Mouse (Mus musculus) adrenal gland, adult 18-20 months (tissue): ENCODE measurements around the gene 4930486L24Rik. TPM values are rescaled to one million over a fixed set of nuclear protein-coding genes. Genes with fewer than 3 reads are reported as not detected.
A peak's percentile ranks its signal among the peaks of the same experiment; 100 is the strongest.
"Not testable (repeated sequence)": the region's sequence is repeated elsewhere in the genome, so short reads cannot be mapped to it uniquely, and the experiment has no call there.

Experiments
- DNase-seq, 2 experiments: peaks; one replicate each; pipeline ENCODE4 v3.0.0; 2021 to 2022; ENCODE audit warnings: low spot score in 2 of 2
- long read RNA-seq, 2 experiments: library from polyadenylated mRNA; stranded (forward); transcript quantifications; one replicate each; pipeline ENCODE4 v2.0.0; 2021
- total RNA-seq, 2 experiments: library from RNA; stranded (reverse); gene quantifications; 1 replicate in 1 of 2; 2 replicates in 1 of 2; pipeline ENCODE4 v1.2.3; 2021

Gene 4930486L24Rik
- 10 to 100 TPM in 1 of 2 experiments, under 1 TPM in 1; 0.77 to 49.1 TPM for total RNA-seq
- long read RNA-seq, experiment 1, result 0 reads
- long read RNA-seq, experiment 2, transcript 4930486L24Rik-201 (8 exons, 1,432 nt), result major isoform, 19 of 19 reads
- long read RNA-seq, experiment 2, partial matches to known transcripts, result 0 of 19 reads
- long read RNA-seq, experiment 2, other reads (novel, unspliced or antisense), result 0 of 19 reads

- DNase-seq, result peak in 1 of 2 experiments; percentile 17
Measured at GRCm38 (mm10) chr13:60864281-60864680, at the start of gene 4930486L24Rik. Gene 4930486L24Rik, minus strand, starts transcription at chr13:60864475.

- DNase-seq, result not testable (repeated sequence)
Measured at GRCm38 (mm10) chr13:60904780-60905179, 40.5 kb upstream of the 4930486L24Rik start, which contains the start of gene Tpbpb. Gene Tpbpb, minus strand, starts transcription at chr13:60904880.

GRCm38 (mm10) chr13:60897328-60897727, 33.1 kb upstream of the 4930486L24Rik start, which contains the start of gene Ctla2b:
Gene Ctla2b, minus strand, starts transcription at chr13:60897447.
- peak in 1 of 2 experiments; percentile 34 for DNase-seq

GRCm38 (mm10) chr13:60896794-60897193, 32.5 kb upstream of the 4930486L24Rik start, which contains the start of gene Gm49392:
Gene Gm49392, minus strand, starts transcription at chr13:60896894.
- DNase-seq, result not testable (repeated sequence)

- no peak for DNase-seq
Measured at GRCm38 (mm10) chr13:60895406-60896160, 31.3 kb upstream of the 4930486L24Rik start.

- no peak for DNase-seq
Measured at GRCm38 (mm10) chr13:60892301-60892700, 28.0 kb upstream of the 4930486L24Rik start.

- no peak for DNase-seq
Measured at GRCm38 (mm10) chr13:60848241-60849120, 15.8 kb downstream of the 4930486L24Rik start.

- DNase-seq, result no peak
Measured at GRCm38 (mm10) chr13:60843153-60843552, 21.1 kb downstream of the 4930486L24Rik start.

GRCm38 (mm10) chr13:60842703-60843102, 21.6 kb downstream of the 4930486L24Rik start:
- DNase-seq, result no peak

GRCm38 (mm10) chr13:60839353-60839902, 24.8 kb downstream of the 4930486L24Rik start:
- DNase-seq, result no peak

- no peak for DNase-seq
Measured at GRCm38 (mm10) chr13:60826052-60826451, 38.2 kb downstream of the 4930486L24Rik start.

- DNase-seq, result no peak
Measured at GRCm38 (mm10) chr13:60820486-60821175, 43.6 kb downstream of the 4930486L24Rik start.

GRCm38 (mm10) chr13:60819469-60819868, 44.8 kb downstream of the 4930486L24Rik start:
- peak; percentile 17 to 42 for DNase-seq

GRCm38 (mm10) chr13:60813722-60814121, 50.6 kb downstream of the 4930486L24Rik start:
- no peak for DNase-seq

- no peak for DNase-seq
Measured at GRCm38 (mm10) chr13:60812768-60813167, 51.5 kb downstream of the 4930486L24Rik start.

- DNase-seq, result no peak
Measured at GRCm38 (mm10) chr13:60809690-60810089, 54.6 kb downstream of the 4930486L24Rik start.

- no peak for DNase-seq
Measured at GRCm38 (mm10) chr13:60802749-60803148, 61.5 kb downstream of the 4930486L24Rik start, which contains the start of gene Ctsll3. Gene Ctsll3, minus strand, starts transcription at chr13:60802849.
